ENCODE assay signal across 31 mouse cellular contexts in the genomic region with DNA sequence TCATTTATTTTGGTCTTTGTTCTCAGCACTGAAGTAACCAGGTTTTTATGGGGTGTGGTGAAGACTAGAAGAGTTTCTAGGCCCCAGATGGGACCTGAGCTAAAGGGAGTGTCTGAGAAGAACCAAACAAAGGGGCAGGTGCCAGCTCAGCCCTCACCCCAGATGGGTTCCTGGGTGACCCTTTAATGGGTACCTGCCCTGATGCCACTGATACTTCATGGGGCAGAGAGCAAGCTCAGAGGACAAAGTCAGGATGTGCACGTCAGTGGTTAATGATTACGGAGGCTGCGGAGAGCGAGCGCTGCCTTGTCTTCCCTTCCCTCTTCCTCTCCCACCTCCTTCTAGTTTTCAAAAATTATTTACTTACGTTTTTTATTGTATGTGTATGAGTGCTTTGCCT. TPM values are rescaled to one million over a fixed set of nuclear protein-coding genes. Genes with fewer than 3 reads are reported as not detected.
DNase-seq lines count a peak whose midpoint lies in the region; ATAC-seq and TF ChIP-seq lines count a peak whose summit lies in the region.
"Had no signal": no experiment of that assay in that cellular context is flagged by ENCODE, and none has a peak within 500 bp of the region (broad histone marks: within the 10 kb centered on the region; RNA-seq: fewer than 3 reads in every experiment).

No protein-coding gene starts in this region.

- H3K4me1 ChIP-seq in liver, adult 2 months (ENCODE audit: control insufficient read depth, insufficient read depth, low read length) = peaks cover 27% of the 10 kb centered on the region
- H3K4me1 ChIP-seq in liver, embryonic 11.5 days (replicated peaks; ENCODE audit: control insufficient read depth, insufficient read depth, low read length) = peaks cover 26% of the 10 kb centered on the region
- peaks cover 6% of the 10 kb centered on the region for H3K4me1 ChIP-seq in midbrain, embryonic 10.5 days
- H3K4me1 ChIP-seq: hindbrain, embryonic 15.5 days; neural tube, embryonic 15.5 days had no signal

- ATAC-seq in liver, embryonic 11.5 days (replicated peaks; ENCODE audit: low FRiP score) = no peak
- ATAC-seq: CD4-positive, CD25-positive, alpha-beta regulatory T cell, adult 4 months; inflammation-experienced regulatory T-cells, adult 6 months; liver, embryonic 12.5 days; liver, postnatal 0 days had no signal

- peak; percentile 87 for DNase-seq in liver, adult 2 months (ENCODE audit: extremely low read depth, low read depth, low spot score)
- DNase-seq in liver, embryonic 11.5 days (ENCODE audit: low spot score) = no peak
- DNase-seq in kidney, adult 9 months = peak; percentile 79
- peak; percentile 78 for DNase-seq in kidney, postnatal 36 days
- no peak for DNase-seq in midbrain, embryonic 10.5 days (ENCODE audit: low spot score)
- no peak for DNase-seq in ovary, postnatal 14 days (ENCODE audit: low spot score)
- no peak for DNase-seq in frontal cortex, adult 2 months (ENCODE audit: extremely low spot score in 1 of 2, low spot score in 1 of 2)
- DNase-seq: adrenal gland, postnatal 14 days; cerebellum, adult 18-20 months; cerebellum, postnatal 10 days; gastrocnemius, postnatal 14 days; heart, postnatal 14 days; liver, postnatal 0 days; lung, postnatal 36 days; midbrain, embryonic 14.5 days; thymus, adult 18-20 months; thymus, postnatal 4 days had no signal

- H3K27me3 ChIP-seq in liver, adult 2 months (ENCODE audit: control insufficient read depth, insufficient read depth, low read length) = no peaks in the 10 kb centered on the region
- H3K27me3 ChIP-seq in liver, embryonic 11.5 days (replicated peaks; ENCODE audit: control insufficient read depth, insufficient read depth, low read length) = no peaks in the 10 kb centered on the region
- no peaks in the 10 kb centered on the region for H3K27me3 ChIP-seq in midbrain, embryonic 10.5 days (ENCODE audit: low read depth, poor library complexity, severe bottlenecking)
- H3K27me3 ChIP-seq: hindbrain, embryonic 15.5 days; limb, embryonic 12.5 days; liver, embryonic 12.5 days; megakaryocyte, embryonic 14.5 days; neural tube, embryonic 15.5 days had no signal

- H3K79me2 ChIP-seq in liver, adult 2 months (ENCODE audit: control insufficient read depth, insufficient read depth, low read length) = peaks cover 12% of the 10 kb centered on the region; the same call in 1 of the 2 replicates

- H3K4me3 ChIP-seq in liver, adult 2 months (ENCODE audit: insufficient read depth, low read depth, low read length) = no peak overlapping the region
- H3K4me3 ChIP-seq in liver, embryonic 11.5 days (ENCODE audit: low read depth, low read length) = no peak overlapping the region
- no peak overlapping the region for H3K4me3 ChIP-seq in midbrain, embryonic 10.5 days
- H3K4me3 ChIP-seq: erythroblast, embryonic 14.5 days; hindbrain, embryonic 10.5 days; hindbrain, embryonic 15.5 days; layer of hippocampus, adult 2 months; left cerebral cortex, adult 2 months; limb, embryonic 12.5 days; liver, embryonic 12.5 days; megakaryocyte, embryonic 14.5 days; neural tube, embryonic 15.5 days had no signal

- TF ChIP-seq POLR2A in liver, adult 2 months (IDR thresholded peaks at IDR 0.05; ENCODE audit: extremely low read depth, insufficient read depth, low read length) = no peak

- H3K9ac ChIP-seq in liver, adult 2 months (ENCODE audit: low read depth, low read length) = no peak overlapping the region
- H3K9ac ChIP-seq in liver, embryonic 11.5 days (ENCODE audit: low read depth, low read length) = no peak overlapping the region
- H3K9ac ChIP-seq: hindbrain, embryonic 15.5 days; limb, embryonic 12.5 days; liver, embryonic 12.5 days; liver, postnatal 0 days; neural tube, embryonic 15.5 days had no signal

- peaks cover 4% of the 10 kb centered on the region; the same call in 1 of the 2 replicates for H3K36me3 ChIP-seq in liver, adult 2 months (ENCODE audit: control insufficient read depth, insufficient read depth, low read length)
- no peaks in the 10 kb centered on the region for H3K36me3 ChIP-seq in liver, embryonic 11.5 days (ENCODE audit: control insufficient read depth, insufficient read depth, low read length)
- no peaks in the 10 kb centered on the region for H3K36me3 ChIP-seq in midbrain, embryonic 10.5 days
- H3K36me3 ChIP-seq: hindbrain, embryonic 10.5 days; hindbrain, embryonic 15.5 days; limb, embryonic 12.5 days; neural tube, embryonic 15.5 days had no signal

- H3K9me3 ChIP-seq in liver, embryonic 11.5 days (ENCODE audit: control insufficient read depth, low read length) = no peaks in the 10 kb centered on the region
- H3K9me3 ChIP-seq in midbrain, embryonic 10.5 days (replicated peaks) = no peaks in the 10 kb centered on the region
- H3K9me3 ChIP-seq: hindbrain, embryonic 10.5 days; hindbrain, embryonic 15.5 days; limb, embryonic 12.5 days; liver, embryonic 12.5 days; megakaryocyte, embryonic 14.5 days; neural tube, embryonic 15.5 days had no signal

- no peak overlapping the region for H3K4me2 ChIP-seq in liver, embryonic 11.5 days
- H3K4me2 ChIP-seq: hindbrain, embryonic 15.5 days; limb, embryonic 12.5 days; liver, embryonic 12.5 days; neural tube, embryonic 15.5 days had no signal

- TF ChIP-seq CTCF in liver, adult 2 months (IDR thresholded peaks at IDR 0.05; ENCODE audit: low read depth, low read length) = no peak

- WGBS in liver, adult 2 months = 39% methylated on average over 6 of the region's 6 CpGs
- WGBS in liver, embryonic 11.5 days = 88% methylated on average over 6 of the region's 6 CpGs
- WGBS in midbrain, embryonic 10.5 days = 88% methylated on average over 6 of the region's 6 CpGs

- H3K27ac ChIP-seq in liver, adult 2 months (replicated peaks; ENCODE audit: insufficient read depth, low read depth, low read length) = peak overlapping the region; percentile 66
- no peak overlapping the region for H3K27ac ChIP-seq in liver, embryonic 11.5 days (ENCODE audit: low read depth, low read length)
- H3K27ac ChIP-seq in midbrain, embryonic 10.5 days (replicated peaks) = no peak overlapping the region
- H3K27ac ChIP-seq: hindbrain, embryonic 10.5 days; hindbrain, embryonic 15.5 days; layer of hippocampus, adult 2 months; left cerebral cortex, adult 2 months; limb, embryonic 12.5 days; liver, embryonic 12.5 days; neural tube, embryonic 15.5 days; stomach, postnatal 0 days had no signal

RNA-seq across cellular contexts. Expression of a gene that starts 3.5 kb away (rescaled TPM):
- total RNA-seq in liver, adult 2 months (2014; rRNA removed) = 8.6 and 13.0 TPM in 2 replicates
- polyA plus RNA-seq in liver, adult 2 months (2012; rRNA removed) = 52.8 and 57.7 TPM in 2 replicates
- 7.5 and 8.2 TPM in 2 replicates for polyA plus RNA-seq in liver, embryonic 11.5 days (2014; fragmentation: Nextera tagmentation; extraction: Ambion mirVana)
- polyA plus RNA-seq in midbrain, embryonic 10.5 days (2016; fragmentation: Nextera tagmentation; extraction: Ambion mirVana) = 2.3 and 2.6 TPM in 2 replicates
- 7.8 and 8.7 TPM in 2 replicates for polyA plus RNA-seq in frontal cortex, adult 2 months (2012; rRNA removed)
- polyA plus RNA-seq: erythroblast, embryonic 14.5 days had no signal

RNA-seq across cellular contexts. Expression of a gene that starts 6.1 kb away (rescaled TPM):
- 5.2 and 5.9 TPM in 2 replicates for total RNA-seq in liver, adult 2 months (2014; rRNA removed)
- polyA plus RNA-seq in liver, adult 2 months (2012; rRNA removed) = 10.3 and 14.2 TPM in 2 replicates
- 26.8 and 27.9 TPM in 2 replicates for polyA plus RNA-seq in liver, embryonic 11.5 days (2014; fragmentation: Nextera tagmentation; extraction: Ambion mirVana)
- 33.8 and 34.9 TPM in 2 replicates for polyA plus RNA-seq in midbrain, embryonic 10.5 days (2016; fragmentation: Nextera tagmentation; extraction: Ambion mirVana)
- 13.1 and 15.6 TPM in 2 replicates for polyA plus RNA-seq in frontal cortex, adult 2 months (2012; rRNA removed)

RNA-seq across cellular contexts. Expression of a gene that starts 12.8 kb away (rescaled TPM):
- 0.18 and 0.27 TPM in 2 replicates for total RNA-seq in liver, adult 2 months (2014; rRNA removed)
- polyA plus RNA-seq in liver, adult 2 months (2012; rRNA removed) = 0.16 and 0.24 TPM in 2 replicates
- 3.9 and 4.2 TPM in 2 replicates for polyA plus RNA-seq in liver, embryonic 11.5 days (2014; fragmentation: Nextera tagmentation; extraction: Ambion mirVana)
- 9.5 and 10.8 TPM in 2 replicates for polyA plus RNA-seq in midbrain, embryonic 10.5 days (2016; fragmentation: Nextera tagmentation; extraction: Ambion mirVana)
- polyA plus RNA-seq in frontal cortex, adult 2 months (2012; rRNA removed) = 4.6 and 4.9 TPM in 2 replicates

RNA-seq across cellular contexts. Expression of a gene that starts 31.7 kb away (rescaled TPM):
- 10.3 and 10.7 TPM in 2 replicates for total RNA-seq in liver, adult 2 months (2014; rRNA removed)
- polyA plus RNA-seq in liver, adult 2 months (2012; rRNA removed) = 28.8 and 40.0 TPM in 2 replicates
- 119 and 127 TPM in 2 replicates for polyA plus RNA-seq in liver, embryonic 11.5 days (2014; fragmentation: Nextera tagmentation; extraction: Ambion mirVana)
- polyA plus RNA-seq in midbrain, embryonic 10.5 days (2016; fragmentation: Nextera tagmentation; extraction: Ambion mirVana) = 242 and 245 TPM in 2 replicates
- 106 and 118 TPM in 2 replicates for polyA plus RNA-seq in frontal cortex, adult 2 months (2012; rRNA removed)

RNA-seq across cellular contexts. Expression of a gene that starts 43.5 kb away (rescaled TPM):
- 1.7 and 2.1 TPM in 2 replicates for total RNA-seq in liver, adult 2 months (2014; rRNA removed)
- 2.1 and 2.4 TPM in 2 replicates for polyA plus RNA-seq in liver, adult 2 months (2012; rRNA removed)
- 5.1 TPM in 2 replicates for polyA plus RNA-seq in liver, embryonic 11.5 days (2014; fragmentation: Nextera tagmentation; extraction: Ambion mirVana)
- polyA plus RNA-seq in midbrain, embryonic 10.5 days (2016; fragmentation: Nextera tagmentation; extraction: Ambion mirVana) = 1.8 and 2.2 TPM in 2 replicates
- 7.7 and 9.1 TPM in 2 replicates for polyA plus RNA-seq in frontal cortex, adult 2 months (2012; rRNA removed)
- total RNA-seq: common myeloid progenitor, adult 5-6 weeks; granulocyte monocyte progenitor cell, adult 5-6 weeks had no signal

Comparison
In these comparisons a context has a peak if more than half of its experiments do, and no peak if none do; other contexts are left out.
1. DNase-seq: peak in liver, adult 2 months (single experiment), kidney, adult 9 months (single experiment) and kidney, postnatal 36 days (2 of 2); none in liver, embryonic 11.5 days (single experiment), midbrain, embryonic 10.5 days (single experiment), ovary, postnatal 14 days (single experiment) and frontal cortex, adult 2 months (0 of 2).